Mouse (Mus musculus) G1E (cell line): ENCODE data around the gene Galns. TPM values are rescaled to one million over a fixed set of nuclear protein-coding genes. Genes with fewer than 3 reads are reported as not detected.
"Not testable (repeated sequence)": the region's sequence is repeated elsewhere in the genome, so short reads cannot be mapped to it uniquely, and the experiment has no call there.

ENCODE experiments used
- ATAC-seq: 2 replicates; pipeline ENCODE4 v1.8.0; 2016; ENCODE audit warnings: mild to moderate bottlenecking; ENCODE audit not compliant: insufficient number of reproducible peaks, poor library complexity, low FRiP score, severe bottlenecking; ENCODE audit errors: extremely low read depth
- DNase-seq: peaks from one replicate; pipeline ENCODE4 v3.0.0; 2012; ENCODE audit warnings: low spot score
- H3K27me3 ChIP-seq: 2 replicates; pipeline ENCODE4 v1.6.1; 2012; ENCODE audit warnings: mild to moderate bottlenecking, low read length, inconsistent platforms; ENCODE audit not compliant: insufficient read depth
- H3K36me3 ChIP-seq: replicated peaks from 2 replicates; pipeline ENCODE3; 2012; ENCODE audit warnings: mild to moderate bottlenecking, inconsistent platforms
- H3K4me1 ChIP-seq: 2 replicates; pipeline ENCODE4 v1.6.1; 2012; ENCODE audit warnings: low read depth, low read length, inconsistent platforms, mixed read lengths; ENCODE audit not compliant: insufficient read depth
- H3K4me3 ChIP-seq: 2 replicates; pipeline ENCODE4 v1.5.1; 2012; ENCODE audit warnings: low read depth, mild to moderate bottlenecking, inconsistent platforms, low read length, moderate library complexity, mixed read lengths
- H3K9me3 ChIP-seq: replicated peaks from 2 replicates; pipeline ENCODE4 v1.6.1; 2012; ENCODE audit warnings: inconsistent platforms
- CTCF ChIP-seq: IDR thresholded peaks from 2 replicates; pipeline ENCODE4 v1.5.1; 2012; ENCODE audit warnings: low read depth, low read length, inconsistent platforms, mixed read lengths
- GATA1 ChIP-seq: IDR thresholded peaks from 2 replicates; pipeline ENCODE4 v1.6.1; 2012; ENCODE audit warnings: borderline replicate concordance, low read length, inconsistent platforms, mixed read lengths
- GATA2 ChIP-seq: IDR thresholded peaks from 2 replicates; pipeline ENCODE4 v1.6.1; 2012; ENCODE audit warnings: low read depth, low read length, inconsistent platforms, borderline replicate concordance
- POLR2AphosphoS5 ChIP-seq: IDR thresholded peaks from 2 replicates; pipeline ENCODE4 v1.6.1; 2012; ENCODE audit warnings: low read depth, low read length, inconsistent platforms; ENCODE audit not compliant: insufficient replicate concordance
- TAL1 ChIP-seq: conservative IDR thresholded peaks from 2 replicates; pipeline ENCODE4 v1.6.1; 2012; ENCODE audit warnings: low read depth, low read length, inconsistent platforms, mixed read lengths
- polyA plus RNA-seq: library from polyadenylated mRNA; stranded (reverse); fragments of >175 nt; gene quantifications from 2 replicates; pipeline ENCODE4 v1.2.3, GENCODE M21; 2012
- total RNA-seq, 2 experiments: library from RNA; stranded (forward) in 1 of 2; stranded (reverse) in 1 of 2; fragments of 200-1000 nt in 1 of 2; fragments of >200 nt in 1 of 2; fragmentation: Nextera tagmentation in 1 of 2; gene quantifications; 2 replicates each; pipeline ENCODE4 v1.2.3; 2014 to 2017

Gene Galns
- total and polyA plus RNA-seq, 3 experiments = 3.0 to 7.9 (median 6.0) TPM

DNA sequence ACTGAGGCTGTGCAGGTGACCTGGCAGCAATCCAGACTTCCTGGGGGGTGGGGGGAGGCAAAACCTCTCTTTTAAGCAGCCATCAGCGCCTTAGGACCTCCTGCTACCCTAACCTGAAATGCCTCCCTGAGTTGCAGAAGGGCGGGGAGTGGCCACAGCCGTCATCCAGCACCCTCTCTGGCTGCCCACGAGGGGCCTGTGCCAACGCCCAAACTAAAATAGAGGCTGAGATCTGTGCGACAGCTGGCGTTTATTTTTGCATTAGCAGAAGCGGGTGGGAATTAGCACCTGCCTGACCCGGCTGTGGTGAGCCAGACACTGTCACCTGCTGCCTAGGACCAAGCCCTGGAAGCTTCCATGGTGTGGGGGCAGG is 25.5 kb upstream of the Galns start:
- TF ChIP-seq POLR2AphosphoS5 = no peak
- ATAC-seq = no peak
- DNase-seq = no peak
- Histone ChIP-seq H3K4me3 (no peak overlapping the region), H3K36me3 (peaks cover 100% of the 10 kb centered on the region), H3K27me3 (no peaks in the 10 kb centered on the region), H3K4me1 (peaks cover 58% of the 10 kb centered on the region), H3K9me3 (no peaks in the 10 kb centered on the region)

DNA sequence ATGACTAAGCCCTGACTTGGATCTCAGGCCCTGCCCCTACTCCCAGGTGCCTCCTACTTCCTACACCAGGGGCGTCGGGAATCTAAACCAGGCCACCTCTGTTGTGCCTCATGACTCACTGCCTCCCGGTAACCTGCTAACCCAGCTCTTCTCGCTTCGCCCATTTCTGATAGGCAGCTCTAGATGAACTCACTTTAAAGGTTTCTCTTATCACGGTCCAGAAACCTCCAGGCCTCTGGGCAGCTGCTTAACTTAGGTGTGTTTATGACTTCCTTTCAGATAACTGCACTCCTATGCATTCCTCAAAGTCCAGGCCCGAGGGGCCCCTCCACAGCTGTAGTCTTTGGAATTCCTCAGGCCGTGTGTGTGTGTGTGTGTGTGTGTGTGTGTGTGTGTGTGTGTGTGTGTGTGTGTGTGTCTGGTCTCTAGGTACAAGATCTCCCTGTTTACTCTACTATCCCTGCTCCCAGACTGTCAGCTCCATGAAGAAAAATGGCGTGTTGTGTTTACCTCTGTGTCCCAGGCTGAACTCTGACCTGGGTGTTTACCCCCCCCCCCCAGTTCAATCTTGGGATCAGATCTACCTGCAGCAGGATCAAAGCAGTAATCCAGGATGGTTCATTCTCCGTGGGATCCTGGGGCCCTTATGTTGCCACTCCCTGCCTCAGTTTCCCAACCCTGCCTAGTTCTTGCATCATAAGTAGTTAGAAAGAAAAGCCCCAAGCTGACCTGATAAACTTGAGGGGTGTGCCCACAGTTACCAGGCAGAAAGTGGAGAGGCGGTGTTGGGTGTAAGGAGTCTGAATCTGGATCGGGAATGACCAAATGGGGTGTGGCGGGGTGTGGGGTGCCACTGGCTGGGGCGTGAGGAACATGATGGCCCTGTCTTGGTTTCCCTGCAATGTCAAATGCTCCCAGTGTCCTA is 24.9 kb upstream of the Galns start:
- H3K36me3 ChIP-seq = peaks cover 96% of the 10 kb centered on the region
- DNase-seq (no peak), ATAC-seq (no peak)
- H3K4me1 ChIP-seq = peaks cover 52% of the 10 kb centered on the region
- H3K4me3 ChIP-seq = no peak overlapping the region
- no peak for TF ChIP-seq CTCF
- TF ChIP-seq GATA1 = no peak
- no peak for TF ChIP-seq POLR2AphosphoS5
- no peak for TF ChIP-seq GATA2
- no peak for TF ChIP-seq TAL1
- H3K27me3 ChIP-seq = no peaks in the 10 kb centered on the region
- no peaks in the 10 kb centered on the region for H3K9me3 ChIP-seq

DNA sequence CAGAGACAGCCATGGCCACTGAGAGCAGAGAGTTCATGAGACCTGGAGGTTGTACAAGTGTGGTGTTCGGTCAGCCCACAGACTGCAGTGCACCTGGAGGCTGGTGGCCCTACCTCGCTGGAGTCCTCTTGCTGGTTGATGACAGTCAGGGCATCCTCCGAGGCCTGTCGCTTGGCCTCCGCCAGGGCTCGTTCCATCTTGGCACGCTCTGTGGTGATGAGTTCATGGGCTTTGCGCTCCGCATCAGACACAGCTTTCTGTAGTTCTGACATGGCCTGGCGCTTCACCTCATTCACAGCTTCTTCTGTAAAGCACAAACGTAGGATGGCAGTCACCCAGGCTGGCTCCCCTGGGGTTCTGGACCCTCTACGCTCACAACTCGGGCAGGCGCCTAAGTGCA is 21.9 kb upstream of the Galns start:
- Histone ChIP-seq H3K9me3 (no peaks in the 10 kb centered on the region), H3K36me3 (peaks cover 96% of the 10 kb centered on the region), H3K4me3 (no peak overlapping the region), H3K27me3 (no peaks in the 10 kb centered on the region), H3K4me1 (peaks cover 33% of the 10 kb centered on the region)
- DNase-seq (no peak), ATAC-seq (no peak)
- TF ChIP-seq TAL1 (no peak), POLR2AphosphoS5 (no peak), CTCF (no peak), GATA2 (no peak), GATA1 (no peak)

DNA sequence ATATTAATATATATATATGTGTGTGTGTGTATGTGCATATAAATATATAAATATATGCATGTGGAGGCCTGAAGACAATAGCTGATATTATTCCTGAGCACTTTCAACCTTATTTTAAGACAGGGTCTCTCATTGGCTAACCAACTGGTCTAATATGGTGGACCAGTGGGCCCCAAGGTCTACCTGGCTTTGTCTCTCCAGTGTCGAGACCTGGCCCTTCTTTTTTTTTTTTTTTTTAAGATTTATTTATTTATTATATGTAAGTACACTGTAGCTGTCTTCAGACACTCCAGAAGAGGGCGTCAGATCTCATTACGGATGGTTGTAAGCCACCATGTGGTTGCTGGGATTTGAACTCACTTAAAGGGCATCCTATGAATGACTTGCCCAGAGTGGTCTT is 20.9 kb upstream of the Galns start:
- peaks cover 33% of the 10 kb centered on the region for H3K4me1 ChIP-seq
- H3K27me3 ChIP-seq, DNase-seq, ATAC-seq, H3K9me3 ChIP-seq, H3K4me3 ChIP-seq: not testable (repeated sequence)
- peaks cover 96% of the 10 kb centered on the region for H3K36me3 ChIP-seq

DNA sequence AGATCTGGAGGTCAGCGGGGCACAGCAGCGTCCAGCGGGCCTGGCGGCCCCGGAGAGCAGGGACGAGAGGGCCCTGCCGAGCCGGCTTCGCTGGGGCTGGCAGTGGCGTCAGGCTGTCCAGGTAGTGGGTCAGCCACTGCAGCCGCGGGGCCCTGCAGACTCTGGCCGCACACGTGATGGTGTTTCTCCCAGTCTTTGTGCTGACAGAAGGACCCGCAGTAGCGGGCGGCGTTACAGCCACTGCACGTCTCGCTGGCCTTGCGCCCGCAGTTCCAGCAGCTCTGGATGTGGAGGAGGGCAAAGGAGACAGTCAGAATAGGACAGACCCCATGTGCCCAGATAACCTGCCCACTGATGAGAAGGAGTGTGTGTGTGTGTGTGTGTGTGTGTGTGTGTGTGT is 19.4 kb upstream of the Galns start:
- H3K4me1 ChIP-seq = peaks cover 36% of the 10 kb centered on the region
- no peak for ATAC-seq
- no peaks in the 10 kb centered on the region for H3K9me3 ChIP-seq
- DNase-seq = no peak
- H3K4me3 ChIP-seq = no peak overlapping the region
- H3K27me3 ChIP-seq = no peaks in the 10 kb centered on the region
- TF ChIP-seq GATA2 (no peak), GATA1 (no peak), TAL1 (no peak), POLR2AphosphoS5 (no peak), CTCF (no peak)
- H3K36me3 ChIP-seq = peaks cover 86% of the 10 kb centered on the region

DNA sequence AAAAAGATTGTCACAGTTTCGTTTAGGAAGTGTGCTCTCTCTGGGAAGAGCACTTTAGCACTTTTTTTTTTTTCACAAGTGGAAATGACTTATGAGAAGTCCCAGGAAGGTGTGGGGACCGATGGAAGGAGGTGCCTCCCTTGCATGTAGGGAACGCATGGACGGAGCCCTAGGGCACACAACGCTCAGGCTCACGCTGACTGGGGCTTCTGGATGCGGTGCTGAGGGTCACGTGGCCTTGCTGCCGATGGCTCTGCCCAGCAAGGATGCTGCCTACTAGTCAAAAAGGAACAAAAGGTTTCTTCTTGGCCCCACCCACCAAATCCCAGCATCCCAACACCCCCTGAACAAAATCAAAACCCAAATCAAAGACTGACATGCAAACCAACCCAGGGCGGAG is 18.1 kb upstream of the Galns start:
- TF ChIP-seq TAL1 (no peak), GATA1 (no peak), GATA2 (no peak)
- DNase-seq = no peak
- Histone ChIP-seq H3K27me3 (no peaks in the 10 kb centered on the region; the same call in 1 of the 2 replicates), H3K9me3 (no peaks in the 10 kb centered on the region), H3K4me3 (no peak overlapping the region), H3K4me1 (peaks cover 31% of the 10 kb centered on the region), H3K36me3 (peaks cover 73% of the 10 kb centered on the region)
- ATAC-seq = no peak

DNA sequence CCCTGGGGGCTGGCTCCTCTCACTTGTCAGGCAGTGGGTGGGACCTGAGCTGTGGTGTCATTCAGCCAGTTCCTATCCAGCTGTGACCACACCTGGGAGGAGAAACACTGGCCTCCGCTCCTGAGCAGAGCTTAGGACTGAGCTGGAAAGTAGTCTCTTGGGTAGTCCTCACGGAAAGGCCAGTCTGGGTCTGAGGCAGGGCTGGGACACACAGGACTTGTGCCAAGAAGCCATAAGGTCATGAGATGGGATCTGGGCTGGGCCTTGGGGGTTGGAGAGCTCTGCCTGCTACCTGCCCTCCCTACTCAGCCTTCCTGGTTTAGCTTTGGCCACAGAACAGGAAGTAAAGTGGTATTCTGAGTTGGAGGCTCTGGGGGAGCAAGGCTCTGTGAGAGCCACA is 15.6 kb upstream of the Galns start:
- peaks cover 31% of the 10 kb centered on the region for H3K4me1 ChIP-seq
- H3K27me3 ChIP-seq = peaks cover 13% of the 10 kb centered on the region
- ATAC-seq = no peak

More for the DNA sequence above, 15.6 kb upstream of the Galns start:
- Histone ChIP-seq H3K9me3 (no peaks in the 10 kb centered on the region), H3K4me3 (no peak overlapping the region), H3K36me3 (peaks cover 48% of the 10 kb centered on the region)
- DNase-seq = no peak
- no peak for TF ChIP-seq GATA1
- no peak for TF ChIP-seq CTCF
- no peak for TF ChIP-seq TAL1
- no peak for TF ChIP-seq GATA2
- no peak for TF ChIP-seq POLR2AphosphoS5
